Mouse (Mus musculus) hindbrain, embryonic 11.5 days (tissue): ENCODE data around the gene Sars2. TPM values are rescaled to one million over a fixed set of nuclear protein-coding genes. Genes with fewer than 3 reads are reported as not detected.

Experiments used
- ATAC-seq: fragments of 200-750 bp; cut with Nextera tagmentation; 2 replicates; pipeline ENCODE4 v1.8.0; 2017; ENCODE audit warnings: mild to moderate bottlenecking, moderate TSS enrichment, moderate library complexity; ENCODE audit not compliant: low FRiP score
- DNase-seq: peaks from one replicate; pipeline ENCODE4 v3.0.0-alpha.2; 2015; ENCODE audit warnings: low spot score
- H3K27ac ChIP-seq: fragments of 300-500 bp; sonication (generic); 2 replicates; pipeline ENCODE4 v1.5.1; 2014; ENCODE audit warnings: mild to moderate bottlenecking, low read depth, low read length
- H3K27me3 ChIP-seq: fragments of 300-500 bp; sonication (generic); 2 replicates; pipeline ENCODE4 v1.6.1; 2014; ENCODE audit warnings: mild to moderate bottlenecking, low read length, moderate library complexity, mixed read lengths; ENCODE audit not compliant: control insufficient read depth, insufficient read depth
- H3K36me3 ChIP-seq: fragments of 300-500 bp; sonication (generic); 2 replicates; pipeline ENCODE4 v1.6.1; 2014; ENCODE audit warnings: mild to moderate bottlenecking, low read length, moderate library complexity, mixed read lengths; ENCODE audit not compliant: control insufficient read depth, insufficient read depth
- H3K4me1 ChIP-seq: fragments of 300-500 bp; sonication (generic); replicated peaks from 2 replicates; pipeline ENCODE4 v1.6.1; 2014; ENCODE audit warnings: low read length, mixed read lengths; ENCODE audit not compliant: control insufficient read depth, insufficient read depth
- H3K4me2 ChIP-seq: fragments of 300-500 bp; sonication (generic); replicated peaks from 2 replicates; pipeline ENCODE4 v1.6.1; 2014; ENCODE audit warnings: mild to moderate bottlenecking, low read depth, low read length
- H3K4me3 ChIP-seq: fragments of 300-500 bp; sonication (generic); 2 replicates; pipeline ENCODE4 v1.5.1; 2014; ENCODE audit warnings: low read depth, low read length
- H3K9ac ChIP-seq: fragments of 300-500 bp; sonication (generic); 2 replicates; pipeline ENCODE4 v1.6.1; 2014; ENCODE audit warnings: low read depth, low read length
- H3K9me3 ChIP-seq: fragments of 300-500 bp; sonication (generic); 2 replicates; pipeline ENCODE4 v1.6.1; 2016; ENCODE audit warnings: low read length; ENCODE audit not compliant: control insufficient read depth
- WGBS: fragments of 180-500 bp; shearing (Covaris S2); extraction: QIAGEN DNeasy Blood & Tissue Kit; methylation state at CpG from one replicate; pipeline ENCODE4 v1.1.7; 2014; 5-methylcytosine and 5-hydroxymethylcytosine counted together
- polyA plus RNA-seq: library from polyadenylated mRNA; unstranded; fragments of >200 nt; fragmentation: Nextera tagmentation; extraction: Ambion mirVana; gene quantifications from 2 replicates; pipeline ENCODE4 v1.2.1, GENCODE M21; 2014

Gene Sars2
- polyA plus RNA-seq, 1 experiment from 2014 or later, result 27.2 TPM

DNA sequence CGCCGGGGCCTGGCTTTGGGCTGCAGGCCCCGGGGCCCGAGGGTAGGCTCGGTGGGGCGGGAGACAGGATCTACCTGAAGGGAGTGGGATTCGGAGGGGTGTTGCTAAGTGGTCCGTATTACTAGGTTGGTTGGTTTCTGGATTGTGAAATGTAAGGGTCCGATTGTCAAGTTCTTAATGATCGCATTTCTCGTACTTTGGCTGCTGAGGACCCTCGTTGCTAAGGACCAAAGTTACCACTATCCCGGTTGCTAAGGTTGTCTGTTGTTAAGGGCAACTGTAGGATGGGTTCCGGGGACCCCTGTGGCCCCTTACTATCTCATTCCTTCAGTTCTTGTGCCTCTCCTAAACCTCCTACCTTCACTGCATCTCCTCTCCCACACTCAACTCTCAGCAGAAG lies 25.1 kb downstream of the Sars2 start:
- H3K27me3 ChIP-seq, result no peaks in the 10 kb centered on the region
- no peaks in the 10 kb centered on the region for H3K9me3 ChIP-seq
- ATAC-seq (peak; percentile 25), DNase-seq (no peak)
- peak overlapping the region; percentile 63 for H3K4me2 ChIP-seq
- H3K36me3 ChIP-seq, result no peaks in the 10 kb centered on the region
- H3K4me1 ChIP-seq, result no peaks in the 10 kb centered on the region
- peak overlapping the region; percentile 53 for H3K9ac ChIP-seq
- H3K27ac ChIP-seq, result no peak overlapping the region
- 5% methylated on average over 14 of the region's 14 CpGs for WGBS
- H3K4me3 ChIP-seq, result peak overlapping the region; percentile 80

DNA sequence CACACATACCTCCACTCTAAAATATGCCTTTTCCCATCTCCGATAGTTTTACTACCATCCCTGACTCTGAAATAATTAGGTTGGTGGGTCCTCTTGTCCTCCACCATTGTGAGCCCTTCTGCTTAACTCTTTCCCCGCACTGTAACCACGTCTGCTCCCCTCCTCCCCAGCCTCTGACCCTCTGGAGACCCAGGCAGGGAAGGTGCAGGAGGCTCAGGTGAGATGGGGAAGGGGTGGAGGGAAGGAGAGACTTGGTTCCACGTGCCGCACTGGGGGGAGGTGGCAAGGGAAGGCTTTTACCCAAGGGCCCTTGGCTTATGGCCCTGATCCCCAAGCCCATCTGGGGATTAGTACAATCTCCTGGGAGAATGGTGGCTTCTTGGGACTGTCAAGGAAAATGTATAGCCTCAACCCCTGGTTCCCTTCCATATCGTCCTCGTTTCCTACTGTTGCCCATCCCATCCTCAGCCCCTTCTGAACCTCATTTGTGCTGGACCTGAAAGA lies 25.7 kb downstream of the Sars2 start, which contains the start of gene Nfkbib:
Gene Nfkbib (minus strand): TSS at position 51 of the 504 bp plus-strand sequence.
- DNase-seq (no peak), ATAC-seq (no peak)
- WGBS, result 69% methylated on average over 7 of the region's 7 CpGs
- H3K27me3 ChIP-seq, result no peaks in the 10 kb centered on the region
- H3K9me3 ChIP-seq, result no peaks in the 10 kb centered on the region
- H3K36me3 ChIP-seq, result no peaks in the 10 kb centered on the region
- peak within 1 kb of the TSS; percentile 66 for H3K9ac ChIP-seq
- no peak within 1 kb of the TSS for H3K27ac ChIP-seq
- peak within 1 kb of the TSS; percentile 64 for H3K4me2 ChIP-seq
- H3K4me3 ChIP-seq, result peak within 1 kb of the TSS; percentile 80
- no peaks in the 10 kb centered on the region for H3K4me1 ChIP-seq

DNA sequence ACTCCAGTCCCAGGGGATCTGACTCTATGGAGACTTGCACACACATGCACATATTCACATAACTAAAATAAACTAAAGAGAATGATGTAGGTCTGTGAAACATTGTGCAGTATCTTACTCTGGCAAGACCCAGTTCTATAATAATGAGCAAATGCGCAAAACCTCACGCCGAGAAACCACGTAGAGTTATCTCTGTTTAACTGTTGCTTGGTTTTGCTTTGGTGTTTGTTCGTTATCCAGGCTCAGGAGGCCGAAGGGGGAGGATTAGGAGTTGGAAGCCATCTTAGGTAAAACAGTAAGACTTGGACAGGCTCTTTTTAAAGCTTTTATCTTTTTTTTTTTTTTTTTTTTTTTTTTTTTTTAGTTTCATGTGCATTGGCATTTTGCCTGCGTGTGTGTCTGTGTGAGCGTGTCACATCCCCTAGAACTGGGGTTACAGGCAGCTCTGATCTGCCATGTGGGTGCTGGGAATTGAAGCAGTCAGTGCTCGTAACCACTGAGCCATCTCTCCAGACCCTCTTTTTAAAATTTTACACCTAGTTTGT lies 27.7 kb downstream of the Sars2 start:
- no peak overlapping the region for H3K27ac ChIP-seq
- DNase-seq (no peak), ATAC-seq (no peak)
- H3K27me3 ChIP-seq, result no peaks in the 10 kb centered on the region
- H3K4me1 ChIP-seq, result no peaks in the 10 kb centered on the region
- no peaks in the 10 kb centered on the region for H3K9me3 ChIP-seq
- 90% methylated on average over 9 of the region's 9 CpGs for WGBS
- peaks cover 5% of the 10 kb centered on the region; the same call in 1 of the 2 replicates for H3K36me3 ChIP-seq
- H3K4me2 ChIP-seq, result no peak overlapping the region
- no peak overlapping the region for H3K4me3 ChIP-seq
- no peak overlapping the region for H3K9ac ChIP-seq

DNA sequence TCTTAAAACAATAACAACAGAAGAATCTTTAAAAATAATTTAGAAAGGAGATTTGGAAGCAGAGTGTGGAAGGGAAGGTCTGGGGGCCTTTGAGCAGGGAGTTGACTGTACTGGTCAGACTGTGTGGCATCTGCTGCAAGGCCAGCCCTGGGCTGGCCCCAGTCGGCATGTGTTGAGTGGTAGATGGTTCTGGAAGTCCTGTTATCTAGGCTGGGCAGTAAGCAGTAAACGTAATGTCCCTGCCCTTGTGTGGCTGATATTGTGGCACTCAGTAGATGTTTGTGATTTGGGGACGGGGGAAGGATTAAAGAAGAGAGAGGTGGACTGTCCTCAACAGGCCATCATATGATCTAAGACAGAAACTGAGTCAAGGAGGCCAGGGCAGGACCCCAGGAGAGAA lies 28.5 kb downstream of the Sars2 start:
- Histone ChIP-seq H3K4me3 (no peak overlapping the region), H3K4me1 (no peaks in the 10 kb centered on the region), H3K27me3 (no peaks in the 10 kb centered on the region), H3K27ac (no peak overlapping the region), H3K36me3 (peaks cover 5% of the 10 kb centered on the region; the same call in 1 of the 2 replicates), H3K9ac (no peak overlapping the region), H3K9me3 (no peaks in the 10 kb centered on the region), H3K4me2 (no peak overlapping the region)
- 96% methylated on average over 3 of the region's 3 CpGs for WGBS
- no peak for DNase-seq
- no peak for ATAC-seq

DNA sequence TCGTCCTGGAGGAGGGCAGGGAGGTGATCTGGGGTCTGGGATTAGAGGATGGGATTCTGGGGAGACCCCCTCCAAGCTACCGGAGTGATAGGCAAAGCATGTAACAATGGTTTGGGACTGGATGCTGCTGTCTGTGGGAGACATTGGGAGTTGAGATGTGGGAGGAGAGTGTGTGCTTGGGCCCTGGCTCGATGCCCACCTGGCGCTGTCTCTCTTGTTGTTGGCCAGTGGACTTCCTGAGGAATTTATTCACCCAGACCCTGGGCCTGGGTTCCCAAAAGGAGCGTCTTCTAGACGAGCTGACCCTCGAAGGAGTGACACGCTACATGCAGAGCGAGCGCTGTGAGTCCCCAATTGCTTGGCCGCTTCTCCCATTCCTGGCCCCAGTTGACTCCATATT lies 30.1 kb downstream of the Sars2 start:
- H3K36me3 ChIP-seq, result peaks cover 5% of the 10 kb centered on the region; the same call in 1 of the 2 replicates
- H3K9ac ChIP-seq, result no peak overlapping the region
- H3K4me3 ChIP-seq, result no peak overlapping the region
- no peaks in the 10 kb centered on the region for H3K4me1 ChIP-seq
- H3K4me2 ChIP-seq, result no peak overlapping the region
- no peak for ATAC-seq
- no peaks in the 10 kb centered on the region for H3K27me3 ChIP-seq
- 96% methylated on average over 11 of the region's 11 CpGs for WGBS
- H3K27ac ChIP-seq, result no peak overlapping the region
- no peaks in the 10 kb centered on the region for H3K9me3 ChIP-seq
- DNase-seq, result no peak

DNA sequence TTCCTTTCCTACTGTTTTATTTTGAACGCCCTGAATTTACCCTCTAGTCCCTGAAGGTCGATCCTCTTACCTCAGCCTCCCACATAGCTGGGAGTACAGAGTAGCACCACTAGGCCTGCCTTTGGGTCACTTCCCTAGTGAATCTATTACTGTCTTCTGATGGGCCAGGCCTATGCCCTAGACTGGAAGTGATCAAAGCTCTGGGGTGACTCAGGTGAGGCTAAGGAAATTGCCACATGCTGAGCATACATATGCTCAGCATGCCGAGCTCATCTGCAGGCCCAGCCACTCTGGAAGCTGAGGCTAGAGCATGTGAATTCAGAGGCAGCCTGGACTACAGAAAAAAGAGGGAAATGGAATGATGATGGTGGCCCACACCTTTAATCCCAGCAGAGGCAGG lies 31.4 kb downstream of the Sars2 start:
- WGBS, result 79% methylated on average over 3 of the region's 3 CpGs
- no peaks in the 10 kb centered on the region for H3K9me3 ChIP-seq
- no peak overlapping the region for H3K4me3 ChIP-seq
- H3K4me2 ChIP-seq, result no peak overlapping the region
- H3K27ac ChIP-seq, result 0 out of 2 replicates have a peak overlapping the region, but pooled peaks have one; percentile 17
- no peaks in the 10 kb centered on the region for H3K27me3 ChIP-seq
- ATAC-seq, result no peak
- H3K4me1 ChIP-seq, result no peaks in the 10 kb centered on the region
- DNase-seq, result no peak
- peaks cover 5% of the 10 kb centered on the region; the same call in 1 of the 2 replicates for H3K36me3 ChIP-seq
- no peak overlapping the region for H3K9ac ChIP-seq

DNA sequence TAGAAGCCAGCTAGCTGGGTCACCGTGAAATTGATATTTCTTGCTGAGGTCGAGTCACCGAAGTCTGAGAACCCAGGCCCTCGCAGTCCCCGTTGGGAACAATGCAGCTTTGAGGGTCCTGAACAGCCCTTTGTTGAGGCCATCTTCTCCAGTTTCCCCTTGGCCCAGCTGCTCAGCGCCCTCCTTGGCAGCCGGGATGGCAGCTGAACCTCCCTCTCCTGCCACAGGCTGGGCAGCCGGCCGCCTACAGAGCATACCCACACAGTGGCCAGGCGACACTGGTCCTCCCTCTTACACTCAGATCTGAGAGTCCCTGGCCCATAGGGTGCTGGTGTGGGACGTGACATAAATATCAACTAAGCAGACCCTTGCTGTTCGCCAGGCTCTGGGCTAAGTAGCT lies 32.4 kb downstream of the Sars2 start:
- Histone ChIP-seq H3K4me2 (0 out of 2 replicates have a peak overlapping the region, but pooled peaks have one; percentile 17), H3K9ac (no peak overlapping the region), H3K27ac (peak overlapping the region; percentile 77), H3K4me1 (no peaks in the 10 kb centered on the region), H3K36me3 (peaks cover 5% of the 10 kb centered on the region; the same call in 1 of the 2 replicates), H3K4me3 (no peak overlapping the region), H3K27me3 (no peaks in the 10 kb centered on the region), H3K9me3 (no peaks in the 10 kb centered on the region)
- DNase-seq (peak; percentile 33), ATAC-seq (no peak)
- WGBS, result 58% methylated on average over 12 of the region's 12 CpGs

DNA sequence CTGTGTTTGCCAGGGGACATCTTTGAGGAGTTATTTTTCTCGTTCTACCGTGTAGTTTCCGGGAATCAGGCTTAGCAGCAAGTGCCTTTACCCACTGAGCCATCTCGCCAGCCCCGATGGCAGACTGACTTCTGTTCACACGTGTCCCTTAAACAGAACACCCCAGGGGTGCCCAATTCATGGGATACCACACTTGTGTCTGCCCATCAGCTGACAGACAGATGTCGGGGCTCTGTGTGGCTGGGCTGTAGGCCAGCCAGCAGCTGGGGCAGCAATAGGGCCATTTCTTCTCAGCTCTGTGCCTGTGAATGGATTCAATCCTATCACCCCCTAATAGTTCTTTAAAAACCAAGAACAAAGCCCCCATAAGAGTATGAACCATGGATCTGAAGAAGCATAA lies 33.3 kb downstream of the Sars2 start:
- Histone ChIP-seq H3K27me3 (no peaks in the 10 kb centered on the region), H3K4me2 (no peak overlapping the region), H3K9ac (no peak overlapping the region), H3K4me3 (no peak overlapping the region), H3K9me3 (no peaks in the 10 kb centered on the region), H3K27ac (no peak overlapping the region), H3K4me1 (no peaks in the 10 kb centered on the region), H3K36me3 (peaks cover 5% of the 10 kb centered on the region; the same call in 1 of the 2 replicates)
- 87% methylated on average over 7 of the region's 7 CpGs for WGBS
- DNase-seq (no peak), ATAC-seq (no peak)

DNA sequence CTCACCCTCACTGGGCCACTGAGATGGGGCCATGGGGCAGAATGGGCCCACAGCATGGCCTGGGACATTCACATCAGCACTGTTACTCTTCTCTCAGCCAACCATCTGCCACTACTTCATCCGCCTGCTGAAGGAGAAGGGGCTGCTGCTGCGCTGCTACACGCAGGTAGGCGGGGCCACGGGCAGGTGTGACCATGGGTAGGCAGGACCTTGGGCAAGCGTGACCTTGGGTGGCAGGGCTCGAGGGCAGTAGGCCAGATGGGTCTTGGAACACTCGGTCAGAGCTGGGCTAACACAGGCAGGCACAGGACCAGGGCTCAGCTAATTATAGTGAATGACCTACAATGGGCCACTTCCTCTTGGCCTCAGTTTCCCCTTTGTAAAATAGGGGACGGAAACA lies 37.0 kb downstream of the Sars2 start:
- Histone ChIP-seq H3K36me3 (peaks cover 5% of the 10 kb centered on the region; the same call in 1 of the 2 replicates), H3K9me3 (no peaks in the 10 kb centered on the region), H3K4me3 (no peak overlapping the region), H3K4me2 (no peak overlapping the region), H3K27me3 (no peaks in the 10 kb centered on the region), H3K4me1 (peaks cover 2% of the 10 kb centered on the region; the same call in 1 of the 2 replicates), H3K27ac (no peak overlapping the region), H3K9ac (no peak overlapping the region)
- DNase-seq (no peak), ATAC-seq (no peak)
- WGBS, result 82% methylated on average over 9 of the region's 9 CpGs
